Mouse (Mus musculus) cerebellum, postnatal 10 days (tissue): ENCODE data around the gene Rbm19.

ENCODE experiments used
- DNase-seq, 2 experiments: peaks; one replicate each; pipeline ENCODE4 v3.0.0; 2021; ENCODE audit warnings: mixed read lengths in 2 of 2

Gene Rbm19

DNA sequence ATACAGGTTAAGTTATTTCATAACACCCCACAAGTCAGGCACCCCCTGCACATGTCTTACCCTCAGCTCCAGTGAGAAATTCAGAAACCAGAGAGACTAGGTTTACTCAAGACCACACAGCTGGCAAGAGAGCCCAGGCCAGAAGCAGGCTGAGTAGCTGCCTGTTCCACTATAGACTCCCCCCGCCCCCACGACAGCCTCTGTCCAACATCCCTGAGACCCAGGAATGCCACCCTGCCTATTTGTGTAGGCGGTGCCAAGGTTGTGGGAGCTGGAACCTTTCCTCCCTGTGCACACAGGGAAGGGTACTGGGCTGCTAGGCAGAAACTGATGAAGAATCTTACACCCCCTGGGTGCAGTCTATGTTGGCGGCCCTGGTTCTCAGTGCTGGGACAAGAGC, 91.2 kb downstream of the Rbm19 start:
- no peak for DNase-seq

DNA sequence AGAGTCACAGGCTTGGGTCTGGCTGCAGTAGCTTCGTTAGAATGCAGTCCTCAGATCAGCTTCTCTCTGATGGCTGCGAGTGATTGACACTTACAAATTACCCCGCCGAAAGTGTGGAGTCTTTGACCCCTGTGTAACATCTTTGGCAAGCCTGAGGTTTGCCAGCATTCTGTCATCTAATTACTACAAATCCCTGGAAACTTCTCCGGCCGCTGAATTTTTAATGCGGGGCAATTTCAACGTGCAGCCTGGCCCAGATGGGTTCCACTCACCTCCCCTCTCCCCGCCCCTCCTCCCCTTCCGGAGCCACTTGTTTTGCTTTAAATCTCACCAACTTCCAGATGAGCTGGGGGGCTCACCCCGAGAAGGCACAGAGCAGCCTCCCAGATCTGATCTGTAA, 94.4 kb downstream of the Rbm19 start:
- DNase-seq: peak in 1 of 2 experiments; percentile 48

DNA sequence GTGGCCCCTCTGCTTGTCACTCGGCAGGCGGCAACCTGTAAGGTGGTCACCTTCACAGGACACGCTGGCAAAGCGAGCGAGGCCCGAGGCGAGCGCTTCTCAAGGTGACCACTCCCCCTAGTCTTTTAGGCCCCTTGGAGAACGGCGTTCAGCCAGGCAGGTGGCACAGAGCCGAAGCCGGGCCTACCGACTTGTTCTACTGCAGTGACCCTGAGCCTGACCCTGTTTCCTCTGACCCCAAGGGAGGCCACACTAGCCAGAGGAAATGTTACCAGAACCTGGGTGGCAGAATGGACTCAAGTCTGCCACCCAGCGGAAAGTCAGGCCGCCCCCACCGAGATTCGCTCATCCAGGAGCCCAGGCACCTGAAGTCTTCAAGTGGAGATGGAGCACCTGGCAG, 94.9 kb downstream of the Rbm19 start:
- DNase-seq: peak; percentile 73 to 74

DNA sequence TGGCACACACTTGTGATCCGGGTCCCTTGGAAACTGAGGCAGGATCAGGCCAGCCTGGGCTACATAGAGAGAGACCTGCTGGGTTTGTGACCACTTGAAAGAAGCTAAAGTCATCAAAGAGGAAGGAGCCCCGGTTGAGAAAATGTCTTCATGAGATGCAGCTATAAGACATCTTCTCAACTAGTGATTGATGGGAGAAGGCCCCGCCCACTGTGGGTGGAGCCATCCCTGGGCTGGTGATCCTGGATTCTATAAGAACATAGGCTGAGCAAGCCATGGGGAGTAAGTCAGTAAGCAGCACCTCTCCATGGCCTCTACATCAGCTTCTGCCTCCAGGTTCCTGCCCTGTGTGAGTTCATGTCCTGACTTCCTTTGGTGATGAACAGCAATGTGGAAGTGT, 98.2 kb downstream of the Rbm19 start:
- DNase-seq: no peak

DNA sequence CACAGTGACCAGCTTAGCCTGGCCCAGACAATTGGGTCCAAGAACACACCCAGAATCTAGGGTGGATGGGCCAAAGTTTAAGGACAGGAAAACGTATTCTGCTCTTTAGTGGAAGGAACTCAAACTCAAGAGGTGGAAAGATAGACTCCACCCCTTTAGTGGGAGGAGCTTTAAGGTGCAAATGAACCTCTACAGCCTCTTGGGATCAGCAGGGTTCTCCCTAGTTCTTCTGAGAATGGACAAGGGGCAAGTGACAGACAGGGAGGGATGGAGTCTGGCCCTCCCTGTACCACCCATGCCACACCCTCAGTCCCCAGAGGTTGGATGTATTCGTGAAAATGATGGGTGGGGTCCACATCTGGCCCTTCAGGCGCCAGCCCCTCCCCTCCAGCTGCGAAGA, 105.0 kb downstream of the Rbm19 start:
- no peak for DNase-seq

DNA sequence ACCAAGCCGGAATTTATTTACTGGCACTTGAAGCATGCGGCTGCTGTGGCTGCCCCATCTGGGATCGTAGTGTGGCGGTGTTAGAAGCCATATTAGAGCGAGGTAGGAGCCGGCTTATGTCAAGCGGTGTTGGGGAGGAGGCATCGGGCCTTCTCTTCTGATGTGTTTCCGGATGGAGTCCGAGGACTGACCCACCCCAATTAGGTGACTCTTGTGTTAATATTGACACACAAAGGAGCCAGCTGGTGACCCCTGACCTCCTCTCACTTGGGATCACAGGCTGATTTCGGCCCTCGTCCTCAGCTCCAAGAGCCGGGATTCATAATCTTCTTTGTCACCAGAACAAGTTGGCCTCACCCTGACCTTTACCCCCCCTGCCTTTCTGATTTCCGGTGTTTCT, 109.1 kb downstream of the Rbm19 start:
- DNase-seq: no peak

DNA sequence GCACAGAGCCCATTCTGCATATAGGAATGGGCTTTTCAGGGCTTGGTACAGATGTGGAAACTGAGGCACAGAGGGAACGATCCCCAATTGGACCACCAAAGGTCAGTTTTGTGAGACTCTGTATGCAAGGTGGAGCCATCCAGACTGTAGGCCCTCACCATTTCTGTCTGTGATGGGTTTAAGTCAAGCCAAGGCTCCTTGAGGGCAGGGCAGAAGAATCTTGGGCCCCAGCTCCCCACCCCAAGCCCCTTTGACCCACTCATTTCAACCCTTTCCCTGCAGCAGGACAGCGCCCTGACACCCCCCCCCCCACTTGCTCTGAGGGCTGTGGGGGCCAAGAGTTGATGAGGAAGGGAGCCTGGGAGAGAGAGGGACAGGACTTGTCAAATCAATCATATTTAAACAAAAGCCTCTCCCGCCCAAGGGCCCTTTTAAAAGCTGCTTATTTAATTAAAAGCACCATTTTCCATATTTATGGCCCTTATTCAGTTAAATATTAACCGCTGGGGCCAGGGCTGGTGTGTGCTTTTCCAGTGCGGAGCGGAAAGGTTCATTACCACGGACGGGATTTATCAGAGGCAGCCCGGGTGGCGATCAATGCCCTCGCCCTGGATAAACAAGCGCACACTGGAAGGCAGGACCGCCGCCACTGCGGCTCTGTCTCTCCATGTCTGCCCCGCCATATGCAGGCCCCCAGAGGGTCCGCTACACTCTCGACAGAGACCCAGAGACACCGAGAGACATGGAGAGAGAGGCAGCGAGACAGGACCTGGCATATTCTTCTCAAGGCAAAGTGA, 112.5 kb downstream of the Rbm19 start:
- DNase-seq: no peak

DNA sequence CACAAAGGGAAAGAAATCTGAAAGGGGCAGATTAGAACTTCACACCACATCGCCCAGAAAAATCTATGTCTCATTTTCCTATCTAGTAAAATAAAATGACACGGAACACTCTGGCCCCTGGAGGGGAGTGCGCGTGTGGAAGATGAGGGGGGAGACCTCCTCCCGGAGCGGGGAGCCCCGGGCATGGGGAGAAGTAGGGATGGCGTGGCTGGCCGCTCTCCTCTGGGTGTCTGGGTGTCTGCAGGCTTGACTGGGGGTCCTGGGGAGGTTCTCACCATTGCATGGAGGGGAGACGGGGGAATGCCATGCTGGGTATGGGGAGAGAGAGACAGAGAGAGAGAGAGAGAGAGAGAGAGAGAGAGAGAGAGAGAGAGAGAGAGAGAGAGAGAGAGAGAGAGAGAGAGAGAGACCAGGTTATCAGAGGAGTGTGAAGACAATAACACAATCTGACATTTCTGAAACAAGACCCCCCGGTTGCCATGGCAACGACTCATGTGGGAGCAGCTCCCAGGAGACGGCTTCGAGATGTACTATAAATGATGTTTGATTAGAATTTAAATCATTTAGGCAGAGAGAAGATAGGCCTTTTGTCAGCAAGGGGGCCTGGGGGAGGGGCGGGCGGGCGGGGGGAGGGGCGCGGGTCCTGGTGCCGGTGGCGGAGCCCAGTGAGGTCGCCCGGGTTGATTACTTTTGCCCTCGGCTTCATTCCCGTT, 115.3 kb downstream of the Rbm19 start:
- peak; percentile 82 to 83 for DNase-seq

DNA sequence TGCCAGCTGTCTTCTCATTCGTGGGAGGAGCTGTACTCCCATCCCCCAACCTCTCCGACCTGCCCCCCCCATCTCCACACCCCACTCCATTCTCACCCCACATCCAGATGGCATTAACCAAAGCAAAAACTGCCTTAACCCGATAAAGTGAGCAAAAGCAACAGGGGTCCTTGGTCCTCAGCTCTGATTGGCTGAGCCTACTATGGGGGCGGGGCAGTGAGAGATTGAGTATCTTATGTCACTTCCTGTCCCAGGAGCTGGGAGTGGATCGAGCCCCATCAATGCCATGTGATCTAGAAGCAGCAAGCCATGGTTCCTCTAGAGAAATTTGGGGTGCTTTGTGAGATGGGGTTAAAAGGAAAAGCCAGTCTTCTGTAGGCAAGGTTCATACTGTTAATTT, 118.9 kb downstream of the Rbm19 start:
- peak; percentile 80 to 85 for DNase-seq

DNA sequence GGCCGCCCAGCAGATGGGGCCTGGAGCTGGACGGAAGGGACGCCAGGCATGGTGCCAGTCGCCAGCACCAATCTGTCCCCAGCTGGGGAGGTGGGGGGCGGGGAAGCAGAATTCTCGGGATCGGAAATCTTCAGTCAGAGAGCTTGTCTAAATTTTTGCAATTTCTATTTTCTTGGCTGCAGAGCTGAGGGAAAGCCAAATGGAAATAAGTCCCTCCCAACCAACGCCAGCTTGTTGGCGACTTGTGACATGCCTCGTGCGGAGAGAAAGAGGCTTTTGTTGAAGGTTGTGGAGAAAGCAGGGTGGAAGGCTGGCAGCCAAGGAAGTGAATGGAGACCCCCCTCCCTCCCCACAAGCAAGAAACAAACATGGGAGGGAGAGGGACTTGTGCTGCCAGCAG, 119.3 kb downstream of the Rbm19 start:
- DNase-seq: peak; percentile 93

DNA sequence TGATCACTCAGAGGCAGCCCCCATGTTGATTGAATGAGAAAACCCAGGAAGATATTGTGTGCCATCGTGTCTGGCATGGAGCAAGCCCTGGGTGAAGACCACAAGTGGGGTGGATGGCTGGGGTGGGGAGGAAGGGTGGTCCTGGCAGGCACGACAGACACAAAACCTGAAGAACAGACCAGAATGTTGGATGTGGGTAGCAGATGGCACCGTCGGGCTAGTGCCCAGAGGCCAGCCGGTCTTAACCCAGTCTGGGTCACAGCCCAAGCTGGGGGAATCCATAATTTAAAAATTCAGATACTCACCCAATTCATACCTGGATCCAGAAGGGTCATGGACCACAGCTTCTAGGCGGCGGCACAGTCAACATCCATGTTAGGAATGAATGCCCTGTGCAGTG, 123.8 kb downstream of the Rbm19 start:
- peak; percentile 77 to 80 for DNase-seq

DNA sequence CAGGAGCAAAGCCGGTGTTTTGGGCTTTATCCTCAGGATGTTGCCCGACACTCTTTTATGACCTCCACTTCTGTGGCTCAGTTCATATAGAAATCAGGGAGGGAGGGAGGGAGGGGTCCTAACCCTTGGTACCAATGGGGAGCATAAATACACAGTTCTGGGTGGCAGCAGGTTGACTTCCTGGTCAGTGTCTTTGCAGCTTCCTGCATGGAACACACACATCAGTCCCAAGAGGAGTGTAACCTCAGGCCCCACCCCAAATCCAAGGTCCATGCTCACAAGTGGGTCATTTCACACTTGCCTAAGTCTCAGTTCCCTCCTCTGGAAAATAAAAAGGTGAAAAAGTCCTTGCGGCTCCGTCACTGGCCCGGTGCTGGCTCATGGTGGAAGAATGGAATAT, 129.1 kb downstream of the Rbm19 start:
- DNase-seq: no peak
